ENCODE assay signal across 8 mouse cellular contexts in genomic region chr14:25484049-25484448, GRCm38 (mm10). TPM values are rescaled to one million over a fixed set of nuclear protein-coding genes. Genes with fewer than 3 reads are reported as not detected.
DNase-seq lines count a peak whose midpoint lies in the region; ATAC-seq and TF ChIP-seq lines count a peak whose summit lies in the region.

No protein-coding gene starts in this region.

- H3K27me3 ChIP-seq in midbrain, embryonic 13.5 days: no peaks in the 10 kb centered on the region
- no peaks in the 10 kb centered on the region for H3K27me3 ChIP-seq in midbrain, embryonic 10.5 days (ENCODE audit: low read depth, poor library complexity, severe bottlenecking)
- H3K27me3 ChIP-seq in liver, embryonic 11.5 days (replicated peaks; ENCODE audit: control insufficient read depth, insufficient read depth, low read length): no peaks in the 10 kb centered on the region
- no peaks in the 10 kb centered on the region for H3K27me3 ChIP-seq in small intestine, adult 2 months (ENCODE audit: control insufficient read depth, insufficient read depth, low read length)

- no peak overlapping the region for H3K4me2 ChIP-seq in midbrain, embryonic 13.5 days (replicated peaks)
- H3K4me2 ChIP-seq in liver, embryonic 11.5 days: peak overlapping the region; percentile 1; the same call in 1 of the 2 replicates

- no peaks in the 10 kb centered on the region for H3K36me3 ChIP-seq in midbrain, embryonic 13.5 days
- peaks cover 17% of the 10 kb centered on the region for H3K36me3 ChIP-seq in midbrain, embryonic 10.5 days
- H3K36me3 ChIP-seq in liver, embryonic 11.5 days (ENCODE audit: control insufficient read depth, insufficient read depth, low read length): no peaks in the 10 kb centered on the region
- no peaks in the 10 kb centered on the region for H3K36me3 ChIP-seq in small intestine, adult 2 months (ENCODE audit: control insufficient read depth, insufficient read depth, low read length)

- 0 out of 2 replicates have a peak overlapping the region, but pooled peaks have one; percentile 25 for H3K27ac ChIP-seq in midbrain, embryonic 13.5 days
- H3K27ac ChIP-seq in midbrain, embryonic 10.5 days (replicated peaks): no peak overlapping the region
- no peak overlapping the region for H3K27ac ChIP-seq in liver, embryonic 11.5 days (ENCODE audit: low read depth, low read length)
- peak overlapping the region; percentile 35; the same call in 1 of the 2 replicates for H3K27ac ChIP-seq in small intestine, adult 2 months (ENCODE audit: insufficient read depth, low read depth, low read length)

- TF ChIP-seq CTCF in small intestine, adult 2 months (IDR thresholded peaks at IDR 0.05; ENCODE audit: extremely low read depth, insufficient read length, insufficient replicate concordance, low read depth, low read length): no peak

- H3K4me1 ChIP-seq in midbrain, embryonic 13.5 days (replicated peaks): peaks cover 100% of the 10 kb centered on the region
- peaks cover 100% of the 10 kb centered on the region for H3K4me1 ChIP-seq in midbrain, embryonic 10.5 days
- peaks cover 90% of the 10 kb centered on the region for H3K4me1 ChIP-seq in liver, embryonic 11.5 days (replicated peaks; ENCODE audit: control insufficient read depth, insufficient read depth, low read length)
- H3K4me1 ChIP-seq in small intestine, adult 2 months (ENCODE audit: control insufficient read depth, insufficient read depth, insufficient read length, low read length): peaks cover 67% of the 10 kb centered on the region

- H3K9ac ChIP-seq in midbrain, embryonic 13.5 days (replicated peaks): no peak overlapping the region
- peak overlapping the region; percentile 15; the same call in 1 of the 2 replicates for H3K9ac ChIP-seq in liver, embryonic 11.5 days (ENCODE audit: low read depth, low read length)

- no peaks in the 10 kb centered on the region for H3K9me3 ChIP-seq in midbrain, embryonic 13.5 days
- H3K9me3 ChIP-seq in midbrain, embryonic 10.5 days (replicated peaks): no peaks in the 10 kb centered on the region
- H3K9me3 ChIP-seq in liver, embryonic 11.5 days (ENCODE audit: control insufficient read depth, low read length): no peaks in the 10 kb centered on the region

- ATAC-seq in midbrain, embryonic 13.5 days: no peak
- no peak for ATAC-seq in liver, embryonic 11.5 days (replicated peaks; ENCODE audit: low FRiP score)

- TF ChIP-seq POLR2A in small intestine, adult 2 months (IDR thresholded peaks at IDR 0.05; ENCODE audit: low read depth, low read length): no peak

- H3K4me3 ChIP-seq in midbrain, embryonic 13.5 days (replicated peaks): no peak overlapping the region
- no peak overlapping the region for H3K4me3 ChIP-seq in midbrain, embryonic 10.5 days
- no peak overlapping the region for H3K4me3 ChIP-seq in liver, embryonic 11.5 days (ENCODE audit: low read depth, low read length)
- H3K4me3 ChIP-seq in small intestine, adult 2 months (ENCODE audit: low read depth, low read length): no peak overlapping the region

- peak; percentile 80 for DNase-seq in adrenal gland, adult 2 months
- no peak for DNase-seq in adrenal gland, adult 18-20 months (ENCODE audit: low spot score in 2 of 2)
- no peak for DNase-seq in midbrain, embryonic 10.5 days (ENCODE audit: low spot score)
- DNase-seq in liver, embryonic 11.5 days (ENCODE audit: low spot score): no peak
- DNase-seq in cerebellum, adult 8-10 months: no peak
- DNase-seq in cerebellum, adult 11 months: no peak

- 41% methylated on average over 5 of the region's 5 CpGs for WGBS in midbrain, embryonic 13.5 days
- 56% methylated on average over 5 of the region's 5 CpGs for WGBS in midbrain, embryonic 10.5 days
- 53% methylated on average over 5 of the region's 5 CpGs for WGBS in liver, embryonic 11.5 days
- 34% methylated on average over 5 of the region's 5 CpGs for WGBS in small intestine, adult 2 months

RNA-seq across cellular contexts. Expression of gene Zmiz1, which starts 25.1 kb away (rescaled TPM):
- 100 to 1,000 TPM in 1 of 2 experiments, 10 to 100 TPM in 1; 90.8 to 142 TPM for total RNA-seq in adrenal gland, adult 2 months (2021)
- polyA plus RNA-seq in adrenal gland, adult 2 months (2012; rRNA removed): 72.7 and 95.8 TPM in 2 replicates
- 100 to 1,000 TPM in 1 of 2 experiments, 10 to 100 TPM in 1; 89.1 to 116 TPM for total RNA-seq in adrenal gland, adult 18-20 months (2021)
- 68.8 and 80.3 TPM in 2 replicates for polyA plus RNA-seq in midbrain, embryonic 13.5 days (2015; fragmentation: Nextera tagmentation; extraction: Ambion mirVana)
- polyA plus RNA-seq in midbrain, embryonic 10.5 days (2016; fragmentation: Nextera tagmentation; extraction: Ambion mirVana): 42.2 and 55.8 TPM in 2 replicates
- polyA plus RNA-seq in liver, embryonic 11.5 days (2014; fragmentation: Nextera tagmentation; extraction: Ambion mirVana): 27.5 and 31.0 TPM in 2 replicates
- polyA plus RNA-seq in small intestine, adult 2 months (2012; rRNA removed): 35.0 and 91.5 TPM in 2 replicates

Comparison
In these comparisons a context has a peak if more than half of its experiments do, and no peak if none do; other contexts are left out.
1. H3K27ac ChIP-seq: peak in midbrain, embryonic 13.5 days (single experiment) and small intestine, adult 2 months (single experiment); none in midbrain, embryonic 10.5 days (single experiment) and liver, embryonic 11.5 days (single experiment).